Mouse (Mus musculus) R1 (cell line): ENCODE data around the gene Hist1h4b.

Experiments
- DNase-seq: peaks from one replicate; pipeline ENCODE4 v3.0.0-alpha.2; 2018; ENCODE audit warnings: low read depth, low spot score

Hist1h4b gene

GRCm38 (mm10) chr13:23740256-23740840, 16.5 kb upstream of the Hist1h4b start:
- DNase-seq: peak; percentile 37

GRCm38 (mm10) chr13:23740910-23741309, 15.9 kb upstream of the Hist1h4b start:
- peak; percentile 20 for DNase-seq

- DNase-seq: peak; percentile 97
These were observed 14.8 kb upstream of the Hist1h4b start for GRCm38 (mm10) chr13:23742007-23742406.

- peak; percentile 28 for DNase-seq
These were observed 13.6 kb upstream of the Hist1h4b start for GRCm38 (mm10) chr13:23743215-23743614.

GRCm38 (mm10) chr13:23743963-23744362, 12.8 kb upstream of the Hist1h4b start:
- DNase-seq: peak; percentile 67

GRCm38 (mm10) chr13:23744421-23745380, 12.1 kb upstream of the Hist1h4b start:
- DNase-seq: peak; percentile 76

GRCm38 (mm10) chr13:23745381-23746161, 11.2 kb upstream of the Hist1h4b start, which contains the start of gene Hist1h3c:
Gene Hist1h3c, minus strand, starts transcription at chr13:23745602.
- DNase-seq: peak; percentile 96

- DNase-seq: peak; percentile 98
These were observed 10.4 kb upstream of the Hist1h4b start, which contains the start of gene Hist1h2bb for GRCm38 (mm10) chr13:23746201-23747080. Gene Hist1h2bb, plus strand, starts transcription at chr13:23746734.

- DNase-seq: peak; percentile 82
These were observed 9.5 kb upstream of the Hist1h4b start for GRCm38 (mm10) chr13:23747081-23747891.

GRCm38 (mm10) chr13:23747892-23748288, 8.9 kb upstream of the Hist1h4b start:
- peak; percentile 82 for DNase-seq

GRCm38 (mm10) chr13:23749563-23750121, 7.2 kb upstream of the Hist1h4b start:
- no peak for DNase-seq

- DNase-seq: peak; percentile 90
These were observed 5.9 kb upstream of the Hist1h4b start, which contains the start of gene Hist1h2ab for GRCm38 (mm10) chr13:23750839-23751477. Gene Hist1h2ab, plus strand, starts transcription at chr13:23751126.

- peak; percentile 74 for DNase-seq
These were observed 5.3 kb upstream of the Hist1h4b start for GRCm38 (mm10) chr13:23751478-23751956.

- peak; percentile 98 for DNase-seq
These were observed 4.6 kb upstream of the Hist1h4b start, which contains the start of gene Hist1h3b for GRCm38 (mm10) chr13:23752067-23752741. Gene Hist1h3b, plus strand, starts transcription at chr13:23752267.

GRCm38 (mm10) chr13:23752742-23753172, 4.1 kb upstream of the Hist1h4b start:
- peak; percentile 44 for DNase-seq

GRCm38 (mm10) chr13:23753314-23754078, 3.3 kb upstream of the Hist1h4b start:
- no peak for DNase-seq

GRCm38 (mm10) chr13:23755000-23755399, 1.8 kb upstream of the Hist1h4b start:
- no peak for DNase-seq
